Mouse (Mus musculus): Measurements from ENCODE around the gene Spef1. TPM values are rescaled to one million over a fixed set of nuclear protein-coding genes. Genes with fewer than 3 reads are reported as not detected.

Gene Spef1
- polyA plus RNA-seq, 1 experiment from 2014 or later: 9.0 TPM

DNA sequence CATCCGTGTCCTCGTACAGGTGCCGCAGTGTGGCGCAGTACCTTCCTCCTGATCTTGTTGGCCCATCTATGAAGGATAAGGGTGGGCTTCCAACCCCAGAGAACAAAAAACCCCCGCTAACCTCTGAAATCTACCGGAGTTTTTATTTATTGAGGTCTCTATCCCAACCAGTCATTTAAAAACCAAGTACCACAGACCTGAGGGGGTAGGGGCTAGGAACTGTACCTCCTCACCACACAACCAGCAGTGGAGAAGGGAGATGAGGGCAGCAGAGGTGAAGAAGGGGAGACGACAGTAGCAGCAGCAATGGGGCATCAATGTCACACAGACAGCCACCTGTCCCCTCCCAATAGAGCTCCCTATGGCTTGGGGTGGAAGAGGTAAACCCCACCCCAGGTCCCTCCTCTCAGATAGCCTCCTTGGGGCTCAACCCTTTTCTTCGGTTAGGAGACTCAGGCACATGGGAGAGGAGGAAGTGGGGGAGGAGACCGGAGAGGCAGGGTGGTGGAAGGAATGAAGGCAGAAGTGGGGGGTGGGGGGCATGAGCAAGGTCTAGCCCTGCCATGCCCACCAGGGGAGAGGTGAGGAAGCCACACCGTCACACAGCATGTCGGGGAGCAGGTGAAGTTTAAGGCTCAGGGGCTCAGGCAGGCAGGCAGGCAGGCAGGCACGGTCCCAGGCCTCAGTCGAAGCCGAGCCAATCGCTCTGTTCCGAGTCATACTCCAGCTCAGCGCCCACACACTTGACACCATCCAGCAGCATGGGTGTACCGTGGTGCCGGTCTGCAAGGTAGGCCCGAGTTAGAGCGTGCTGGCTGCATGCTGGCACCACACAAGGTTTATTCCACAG lies 40.7 kb downstream of the Spef1 start:
- H3K27ac ChIP-seq: no peak overlapping the region
- no peaks in the 10 kb centered on the region for H3K27me3 ChIP-seq (replicated peaks)
- WGBS: 94% methylated on average over 21 of the region's 21 CpGs
- H3K4me3 ChIP-seq: no peak overlapping the region
- ATAC-seq (ENCODE audit: low FRiP score, low read depth): no peak
- no peak overlapping the region for H3K4me2 ChIP-seq (replicated peaks)
- no peaks in the 10 kb centered on the region for H3K9me3 ChIP-seq
- peaks cover 4% of the 10 kb centered on the region; the same call in 1 of the 2 replicates for H3K4me1 ChIP-seq
- H3K9ac ChIP-seq: no peak overlapping the region
- H3K36me3 ChIP-seq: peaks cover 70% of the 10 kb centered on the region

DNA sequence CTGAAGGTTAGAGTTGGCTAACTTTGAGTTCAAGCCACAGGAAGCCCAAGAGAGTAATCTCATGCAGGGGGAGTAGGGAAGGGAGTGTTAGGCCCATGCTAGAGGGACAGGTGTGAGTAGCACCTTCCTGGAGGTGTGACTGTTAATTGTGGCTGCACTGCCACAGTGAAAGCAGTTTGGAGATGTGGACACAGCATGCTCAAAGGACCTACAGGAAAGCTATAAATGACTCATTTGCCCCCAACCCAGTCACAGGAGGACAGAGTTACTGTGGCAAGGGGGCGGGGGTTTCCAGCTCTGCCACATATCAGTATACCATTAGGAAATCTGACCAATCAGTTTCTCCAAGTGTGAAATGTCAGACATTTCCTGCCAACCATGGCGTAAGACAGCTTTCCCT lies 41.5 kb downstream of the Spef1 start:
- 83% methylated on average over 2 of the region's 2 CpGs for WGBS
- H3K9me3 ChIP-seq: no peaks in the 10 kb centered on the region
- peaks cover 4% of the 10 kb centered on the region; the same call in 1 of the 2 replicates for H3K4me1 ChIP-seq
- no peak overlapping the region for H3K4me2 ChIP-seq (replicated peaks)
- no peak overlapping the region for H3K4me3 ChIP-seq
- H3K27ac ChIP-seq: no peak overlapping the region
- peaks cover 63% of the 10 kb centered on the region for H3K36me3 ChIP-seq
- no peak overlapping the region for H3K9ac ChIP-seq
- H3K27me3 ChIP-seq (replicated peaks): no peaks in the 10 kb centered on the region
- ATAC-seq (ENCODE audit: low FRiP score, low read depth): no peak

DNA sequence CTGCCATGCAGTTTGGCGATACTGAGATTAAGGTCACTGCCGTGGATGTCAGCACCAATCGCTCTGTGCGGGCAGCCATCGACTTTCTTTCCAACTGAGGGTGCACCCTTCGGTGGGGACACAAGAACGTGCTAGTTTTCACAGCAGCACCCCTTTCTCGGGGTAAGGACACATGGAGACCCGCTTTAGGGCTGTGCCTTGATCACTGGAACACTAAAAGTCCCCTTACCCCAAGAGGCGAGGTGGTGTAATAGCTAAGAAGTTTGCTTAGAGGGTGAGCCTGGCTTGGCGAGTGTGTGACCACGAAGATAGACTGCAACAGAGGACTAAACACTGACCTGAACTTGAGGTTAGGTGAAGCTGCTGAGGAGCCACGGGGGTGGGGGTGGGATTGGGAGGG lies 42.0 kb downstream of the Spef1 start:
- Histone ChIP-seq H3K27me3 (replicated peaks) (no peaks in the 10 kb centered on the region), H3K4me1 (peaks cover 4% of the 10 kb centered on the region; the same call in 1 of the 2 replicates), H3K4me2 (replicated peaks) (no peak overlapping the region), H3K36me3 (peaks cover 63% of the 10 kb centered on the region), H3K27ac (no peak overlapping the region), H3K4me3 (no peak overlapping the region), H3K9me3 (no peaks in the 10 kb centered on the region), H3K9ac (no peak overlapping the region)
- ATAC-seq (ENCODE audit: low FRiP score, low read depth): no peak
- WGBS: 64% methylated on average over 13 of the region's 13 CpGs

DNA sequence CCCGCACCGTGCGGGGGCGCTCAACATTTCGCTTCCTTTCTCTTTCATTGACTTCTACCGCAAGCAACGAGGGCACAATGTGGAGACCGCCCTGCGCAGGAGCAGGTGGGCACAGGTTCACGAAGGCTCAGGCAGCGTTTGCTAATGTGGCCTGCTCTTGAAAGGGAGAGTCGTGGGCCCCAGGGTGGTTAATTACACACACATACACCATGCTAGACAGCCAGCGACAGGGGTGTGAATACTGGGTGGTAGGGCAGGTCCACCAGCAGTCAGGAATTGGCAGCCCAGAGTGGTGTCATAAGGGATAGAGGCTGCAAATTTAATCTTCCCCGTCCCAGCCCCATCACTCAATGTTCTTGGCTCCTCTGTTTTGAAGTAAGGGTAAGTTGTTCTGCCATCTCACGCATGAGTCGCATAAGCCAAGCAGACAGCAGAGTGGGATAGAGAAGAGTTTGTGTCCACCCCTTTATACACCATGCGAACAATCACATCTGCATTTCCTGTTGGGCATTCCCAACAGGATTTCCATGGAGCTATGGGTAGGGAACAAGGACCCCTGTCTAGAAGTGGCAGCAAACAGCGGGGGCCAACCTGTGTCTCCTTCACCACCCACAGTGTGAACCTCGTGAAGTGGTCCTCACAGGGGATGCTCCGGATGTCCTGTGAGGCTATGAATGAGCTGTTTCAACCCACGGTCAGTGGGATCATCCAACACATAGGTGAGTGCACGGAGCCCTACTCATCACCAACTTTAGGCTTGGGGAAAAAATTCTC lies 43.9 kb downstream of the Spef1 start:
- Histone ChIP-seq H3K4me1 (peaks cover 4% of the 10 kb centered on the region; the same call in 1 of the 2 replicates), H3K4me2 (replicated peaks) (peak overlapping the region; percentile 23), H3K4me3 (no peak overlapping the region), H3K9me3 (no peaks in the 10 kb centered on the region), H3K9ac (no peak overlapping the region), H3K27ac (no peak overlapping the region), H3K36me3 (peaks cover 47% of the 10 kb centered on the region), H3K27me3 (replicated peaks) (no peaks in the 10 kb centered on the region)
- 73% methylated on average over 22 of the region's 22 CpGs for WGBS
- no peak for ATAC-seq (ENCODE audit: low FRiP score, low read depth)

DNA sequence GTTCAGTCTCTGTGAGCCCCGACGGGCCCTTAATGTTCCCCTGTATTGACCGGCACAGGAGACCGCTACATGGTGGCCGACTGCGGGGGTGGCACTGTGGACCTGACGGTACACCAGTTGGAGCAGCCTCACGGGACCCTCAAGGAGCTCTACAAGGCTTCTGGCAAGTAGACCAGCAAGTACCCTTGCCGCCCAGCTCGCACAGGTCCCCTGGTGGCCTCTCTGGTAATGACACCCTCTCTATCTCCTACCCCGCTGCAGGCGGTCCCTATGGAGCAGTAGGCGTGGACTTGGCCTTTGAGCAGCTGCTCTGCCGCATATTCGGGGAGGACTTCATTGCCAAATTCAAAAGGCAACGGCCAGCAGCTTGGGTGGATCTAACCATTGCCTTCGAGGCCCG lies 44.5 kb downstream of the Spef1 start:
- H3K9ac ChIP-seq: no peak overlapping the region
- H3K4me2 ChIP-seq (replicated peaks): peak overlapping the region; percentile 23
- H3K27ac ChIP-seq: no peak overlapping the region
- peaks cover 41% of the 10 kb centered on the region for H3K36me3 ChIP-seq
- no peaks in the 10 kb centered on the region for H3K9me3 ChIP-seq
- 26% methylated on average over 18 of the region's 18 CpGs for WGBS
- no peak overlapping the region for H3K4me3 ChIP-seq
- H3K4me1 ChIP-seq: peaks cover 4% of the 10 kb centered on the region; the same call in 1 of the 2 replicates
- H3K27me3 ChIP-seq (replicated peaks): no peaks in the 10 kb centered on the region
- ATAC-seq (ENCODE audit: low FRiP score, low read depth): peak; percentile 46; the same call in 1 of the 2 replicates

DNA sequence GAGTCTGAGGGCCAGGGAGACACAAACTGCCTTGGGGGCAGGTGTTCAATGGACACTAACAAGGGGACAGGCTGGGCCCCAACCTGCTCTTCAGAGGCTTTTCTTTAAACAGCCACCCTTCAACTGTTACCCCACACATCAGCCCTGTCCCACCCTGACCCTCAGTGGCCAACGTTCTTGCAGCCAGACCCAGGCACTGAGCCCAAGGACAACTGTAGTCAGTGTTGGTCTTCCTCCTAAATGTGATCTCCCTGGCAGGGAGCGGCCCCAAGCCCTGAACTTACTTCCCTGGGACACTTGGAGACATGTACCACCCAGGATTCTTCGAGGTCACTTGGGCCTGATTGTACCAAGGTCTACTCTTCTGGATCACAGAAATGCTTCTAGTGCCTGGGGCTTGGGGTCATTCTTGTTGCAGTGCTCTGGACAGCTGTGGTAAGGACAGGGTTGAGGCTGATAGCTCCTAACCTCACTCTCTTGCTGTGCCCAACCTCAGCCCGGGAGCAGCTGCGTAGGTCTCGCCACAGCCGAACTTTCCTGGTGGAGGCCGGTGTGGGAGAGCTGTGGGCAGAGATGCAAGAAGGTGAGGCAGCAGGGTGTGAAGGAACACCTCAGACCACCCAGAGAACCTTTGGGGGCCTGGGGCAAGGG lies 45.6 kb downstream of the Spef1 start:
- 92% methylated on average over 8 of the region's 8 CpGs for WGBS
- ATAC-seq (ENCODE audit: low FRiP score, low read depth): no peak

DNA sequence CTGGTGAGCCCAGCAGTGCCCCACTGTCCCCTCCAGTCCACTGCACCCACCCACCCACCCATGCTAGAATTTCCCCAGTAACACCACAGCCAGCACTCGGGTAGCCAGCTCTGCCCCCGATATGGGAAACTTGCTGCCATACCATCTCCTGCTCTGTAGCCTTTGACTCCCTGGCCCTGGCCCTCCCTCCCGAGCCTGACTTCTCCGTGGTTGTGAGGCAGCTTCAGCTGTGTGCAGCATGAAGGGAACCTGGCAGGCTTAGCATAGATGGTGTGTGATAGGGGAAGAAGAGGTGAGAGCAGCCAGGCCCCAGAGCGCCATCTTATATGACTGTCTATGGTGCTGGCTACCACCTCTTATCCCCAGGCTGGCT lies 46.6 kb downstream of the Spef1 start:
- 82% methylated on average over 5 of the region's 5 CpGs for WGBS
- peaks cover 21% of the 10 kb centered on the region for H3K36me3 ChIP-seq

More for the DNA sequence above, 45.6 kb downstream of the Spef1 start:
- Histone ChIP-seq H3K9ac (no peak overlapping the region), H3K9me3 (no peaks in the 10 kb centered on the region), H3K4me2 (replicated peaks) (no peak overlapping the region), H3K27me3 (replicated peaks) (no peaks in the 10 kb centered on the region), H3K27ac (no peak overlapping the region), H3K4me1 (peaks cover 4% of the 10 kb centered on the region; the same call in 1 of the 2 replicates), H3K4me3 (no peak overlapping the region), H3K36me3 (peaks cover 30% of the 10 kb centered on the region)

GRCm38 (mm10) chr2:131139886-131140532 lies 47.1 kb downstream of the Spef1 start:
- no peaks in the 10 kb centered on the region for H3K27me3 ChIP-seq (replicated peaks)
- H3K36me3 ChIP-seq: peaks cover 15% of the 10 kb centered on the region
- H3K27ac ChIP-seq: no peak overlapping the region
- H3K9ac ChIP-seq: no peak overlapping the region
- no peak overlapping the region for H3K4me3 ChIP-seq
- no peaks in the 10 kb centered on the region for H3K9me3 ChIP-seq
- H3K4me2 ChIP-seq (replicated peaks): no peak overlapping the region
- H3K4me1 ChIP-seq: peaks cover 4% of the 10 kb centered on the region; the same call in 1 of the 2 replicates
- no peak for ATAC-seq (ENCODE audit: low FRiP score, low read depth)
- 74% methylated on average over 5 of the region's 5 CpGs for WGBS

More for the DNA sequence above, 46.6 kb downstream of the Spef1 start:
- Histone ChIP-seq H3K9me3 (no peaks in the 10 kb centered on the region), H3K4me1 (peaks cover 4% of the 10 kb centered on the region; the same call in 1 of the 2 replicates), H3K4me2 (replicated peaks) (no peak overlapping the region), H3K27me3 (replicated peaks) (no peaks in the 10 kb centered on the region), H3K4me3 (no peak overlapping the region), H3K9ac (no peak overlapping the region), H3K27ac (no peak overlapping the region)
- no peak for ATAC-seq (ENCODE audit: low FRiP score, low read depth)

DNA sequence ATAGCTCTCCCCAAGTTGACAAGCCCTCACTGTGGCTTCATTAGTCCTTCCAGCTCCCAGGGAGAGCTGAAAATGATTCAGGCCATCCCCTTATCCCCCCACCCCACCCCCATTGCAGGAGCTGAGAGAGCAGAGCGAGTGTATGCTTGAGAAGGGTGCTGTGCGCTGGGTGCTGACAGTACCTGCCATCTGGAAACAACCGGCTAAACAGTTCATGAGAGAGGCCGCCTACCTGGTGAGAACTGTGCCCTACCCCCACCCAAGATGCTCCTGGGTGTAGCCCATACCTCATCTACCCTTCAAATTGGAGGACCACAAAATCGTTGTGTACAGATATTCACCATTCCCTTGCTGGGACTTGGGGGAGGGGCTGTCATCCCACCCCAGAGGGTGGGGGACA lies 47.8 kb downstream of the Spef1 start:
- 94% methylated on average over 5 of the region's 5 CpGs for WGBS
- ATAC-seq (ENCODE audit: low FRiP score, low read depth): no peak
- Histone ChIP-seq H3K27me3 (replicated peaks) (no peaks in the 10 kb centered on the region), H3K4me1 (peaks cover 4% of the 10 kb centered on the region; the same call in 1 of the 2 replicates), H3K27ac (no peak overlapping the region), H3K4me3 (no peak overlapping the region), H3K9ac (no peak overlapping the region), H3K9me3 (no peaks in the 10 kb centered on the region), H3K4me2 (replicated peaks) (no peak overlapping the region), H3K36me3 (peaks cover 8% of the 10 kb centered on the region)

DNA sequence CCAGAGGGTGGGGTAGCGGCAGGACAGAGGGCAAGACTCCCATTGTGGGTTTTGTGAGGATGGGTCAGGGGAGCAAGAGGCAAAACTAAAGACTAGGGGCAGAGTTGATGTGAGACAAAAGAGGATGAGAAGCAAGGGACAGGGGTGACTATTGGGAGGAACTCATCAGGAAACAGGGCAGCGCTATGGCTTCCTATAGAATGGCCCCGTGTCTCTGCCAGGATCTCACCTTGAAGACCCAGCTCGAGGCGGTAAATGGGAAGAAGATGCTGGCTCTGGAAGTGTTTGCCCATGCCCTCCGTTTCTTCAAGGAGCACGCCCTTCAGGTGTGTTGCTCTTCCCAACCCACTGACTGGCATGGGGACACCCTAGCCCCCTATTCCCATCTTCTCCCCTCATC lies 48.3 kb downstream of the Spef1 start:
- no peak overlapping the region for H3K4me2 ChIP-seq (replicated peaks)
- H3K4me1 ChIP-seq: peaks cover 4% of the 10 kb centered on the region; the same call in 1 of the 2 replicates
- peaks cover 5% of the 10 kb centered on the region for H3K36me3 ChIP-seq
- H3K27me3 ChIP-seq (replicated peaks): no peaks in the 10 kb centered on the region
- H3K9ac ChIP-seq: no peak overlapping the region
- ATAC-seq (ENCODE audit: low FRiP score, low read depth): no peak
- H3K4me3 ChIP-seq: no peak overlapping the region
- no peaks in the 10 kb centered on the region for H3K9me3 ChIP-seq
- WGBS: 87% methylated on average over 7 of the region's 7 CpGs
- H3K27ac ChIP-seq: no peak overlapping the region

DNA sequence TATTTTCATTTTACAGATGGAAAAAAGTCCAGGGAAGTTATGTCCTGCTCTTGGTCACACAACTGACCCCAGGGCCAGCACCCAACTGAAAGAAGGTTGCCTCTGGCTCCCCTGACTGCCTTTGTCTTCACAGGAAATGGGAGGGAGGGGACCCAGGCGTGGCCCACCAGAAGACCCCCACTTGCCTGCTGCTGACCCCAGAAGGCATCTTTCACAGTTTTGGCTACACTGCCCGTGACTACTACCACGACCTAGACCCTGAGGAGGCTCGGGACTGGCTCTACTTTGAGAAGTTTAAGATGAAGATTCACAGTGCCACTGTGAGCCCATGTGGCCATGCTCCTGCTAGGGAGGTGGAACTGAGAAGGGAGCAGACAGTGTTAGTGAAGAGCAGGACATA lies 48.8 kb downstream of the Spef1 start:
- Histone ChIP-seq H3K9me3 (no peaks in the 10 kb centered on the region), H3K4me1 (peaks cover 4% of the 10 kb centered on the region; the same call in 1 of the 2 replicates), H3K27ac (no peak overlapping the region), H3K36me3 (peaks cover under 1% of the 10 kb centered on the region; the same call in 1 of the 2 replicates), H3K4me3 (no peak overlapping the region), H3K4me2 (replicated peaks) (no peak overlapping the region), H3K27me3 (replicated peaks) (no peaks in the 10 kb centered on the region), H3K9ac (no peak overlapping the region)
- ATAC-seq (ENCODE audit: low FRiP score, low read depth): no peak
- 85% methylated on average over 4 of the region's 4 CpGs for WGBS

Measured in neural tube, embryonic 12.5 days (tissue).